Mouse (Mus musculus): ENCODE data around the gene Ust. TPM values are rescaled to one million over a fixed set of nuclear protein-coding genes. Genes with fewer than 3 reads are reported as not detected.
A peak's percentile ranks its signal among the peaks of the same experiment; 100 is the strongest.

The Ust gene
- polyA plus RNA-seq, 1 experiment from 2014 or later = 2.0 TPM

DNA sequence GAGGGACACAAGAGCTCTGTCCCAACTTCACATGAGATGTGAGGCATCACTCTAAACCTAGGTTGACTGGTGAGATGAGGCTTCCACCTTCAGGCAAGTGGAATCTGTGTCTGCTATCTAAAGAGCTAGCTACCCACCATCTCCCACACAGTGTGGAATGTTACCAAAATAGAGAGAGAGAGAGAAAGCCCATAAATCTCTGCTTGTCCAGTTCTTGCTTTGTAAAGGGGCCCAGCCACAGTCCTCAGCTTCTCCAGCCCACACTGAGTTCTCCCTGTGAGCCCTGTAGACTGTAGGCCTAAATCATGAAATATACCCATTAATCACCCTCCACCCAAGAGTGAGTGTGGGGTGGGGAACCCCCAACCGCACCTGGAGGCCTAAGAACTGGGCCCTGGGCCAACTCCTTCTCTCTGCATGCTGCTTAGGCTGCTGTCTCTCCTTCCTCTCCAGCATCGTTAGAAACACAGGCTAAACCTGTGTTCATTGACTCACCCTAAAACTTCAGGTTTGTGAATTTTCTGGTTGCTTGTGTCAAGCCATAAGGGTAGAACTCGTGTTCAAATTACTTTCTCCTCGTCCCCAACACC, 336.9 kb downstream of the Ust start:
- Histone ChIP-seq H3K4me3 (ENCODE audit: low read depth, low read length) (no peak overlapping the region), H3K9ac (ENCODE audit: low read depth, low read length) (no peak overlapping the region), H3K27me3 (replicated peaks; ENCODE audit: control insufficient read depth, insufficient read depth, low read length) (no peaks in the 10 kb centered on the region), H3K4me1 (replicated peaks; ENCODE audit: control insufficient read depth, insufficient read depth, low read length) (no peaks in the 10 kb centered on the region), H3K36me3 (ENCODE audit: control insufficient read depth, insufficient read depth) (no peaks in the 10 kb centered on the region), H3K9me3 (ENCODE audit: control insufficient read depth) (no peaks in the 10 kb centered on the region), H3K27ac (ENCODE audit: low read depth, low read length) (no peak overlapping the region), H3K4me2 (replicated peaks; ENCODE audit: low read depth) (no peak overlapping the region)
- TF ChIP-seq CTCF (IDR thresholded peaks at IDR 0.05; ENCODE audit: low read depth) = no peak
- no peak for ATAC-seq
- WGBS = 58% methylated on average over 4 of the region's 4 CpGs

DNA sequence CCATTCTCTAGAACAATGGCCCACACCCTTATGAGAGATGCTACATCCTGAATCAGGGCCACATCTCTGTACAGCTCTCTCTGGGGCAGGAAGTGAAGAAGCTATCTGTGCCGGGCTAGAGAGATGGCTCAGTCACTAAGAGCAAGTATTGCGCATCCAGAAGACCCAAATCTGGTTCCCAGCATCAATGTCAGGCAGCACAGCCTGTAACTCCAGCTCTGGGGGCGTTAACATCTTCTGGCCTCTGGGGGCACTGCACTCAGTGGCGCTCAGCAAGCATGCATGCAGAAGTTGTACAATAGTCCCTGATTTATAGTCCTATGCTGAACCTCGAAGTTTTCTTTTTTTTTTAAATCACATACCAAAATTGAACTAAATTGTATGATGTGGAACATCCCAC, 341.0 kb downstream of the Ust start:
- Histone ChIP-seq H3K9me3 (ENCODE audit: control insufficient read depth) (no peaks in the 10 kb centered on the region), H3K4me3 (ENCODE audit: low read depth, low read length) (no peak overlapping the region), H3K9ac (ENCODE audit: low read depth, low read length) (no peak overlapping the region), H3K27ac (ENCODE audit: low read depth, low read length) (no peak overlapping the region), H3K27me3 (replicated peaks; ENCODE audit: control insufficient read depth, insufficient read depth, low read length) (no peaks in the 10 kb centered on the region), H3K4me2 (replicated peaks; ENCODE audit: low read depth) (no peak overlapping the region), H3K36me3 (ENCODE audit: control insufficient read depth, insufficient read depth) (no peaks in the 10 kb centered on the region), H3K4me1 (replicated peaks; ENCODE audit: control insufficient read depth, insufficient read depth, low read length) (no peaks in the 10 kb centered on the region)
- no peak for ATAC-seq
- WGBS = 77% methylated on average over 5 of the region's 5 CpGs
- TF ChIP-seq CTCF (IDR thresholded peaks at IDR 0.05; ENCODE audit: low read depth) = peak; percentile 51

DNA sequence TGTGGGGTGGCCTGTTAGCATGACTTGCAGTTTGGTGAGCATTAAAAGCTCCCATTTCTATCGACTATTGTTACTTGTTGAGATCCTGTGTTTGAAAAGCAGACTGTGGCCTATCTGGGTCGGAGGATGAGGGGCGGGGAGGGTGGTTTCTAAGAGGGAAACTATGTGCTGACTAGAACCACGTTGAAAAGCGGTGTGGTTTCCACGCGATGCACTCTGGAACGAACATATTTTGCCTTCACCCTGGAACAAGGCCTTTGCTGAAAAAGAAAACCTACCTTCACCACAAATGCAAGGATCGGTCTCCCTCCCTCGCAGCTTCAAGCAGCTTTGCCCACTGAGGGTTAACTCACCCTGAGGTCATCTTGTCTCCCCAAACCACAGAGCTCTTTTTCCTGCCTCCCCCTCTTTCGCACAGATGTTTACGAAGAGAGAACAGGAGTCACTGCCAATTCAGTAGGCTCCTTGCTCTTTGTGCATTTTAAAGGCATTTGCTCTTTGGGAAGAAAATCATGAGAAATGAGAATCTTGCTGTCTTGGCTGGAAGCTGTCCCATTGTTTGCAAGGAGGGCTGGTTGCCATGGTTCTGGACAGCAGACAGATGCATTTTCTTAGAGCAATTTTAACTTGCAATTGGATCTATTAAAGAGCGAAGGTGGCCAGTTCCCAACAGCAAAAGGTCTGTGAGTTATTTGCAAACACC, 342.1 kb downstream of the Ust start:
- no peaks in the 10 kb centered on the region for H3K27me3 ChIP-seq (replicated peaks; ENCODE audit: control insufficient read depth, insufficient read depth, low read length)
- H3K4me2 ChIP-seq (replicated peaks; ENCODE audit: low read depth) = no peak overlapping the region
- WGBS = 61% methylated on average over 13 of the region's 13 CpGs
- no peaks in the 10 kb centered on the region for H3K9me3 ChIP-seq (ENCODE audit: control insufficient read depth)
- H3K36me3 ChIP-seq (ENCODE audit: control insufficient read depth, insufficient read depth) = no peaks in the 10 kb centered on the region
- no peak overlapping the region for H3K9ac ChIP-seq (ENCODE audit: low read depth, low read length)
- H3K4me3 ChIP-seq (ENCODE audit: low read depth, low read length) = no peak overlapping the region
- ATAC-seq = no peak
- no peak overlapping the region for H3K27ac ChIP-seq (ENCODE audit: low read depth, low read length)
- H3K4me1 ChIP-seq (replicated peaks; ENCODE audit: control insufficient read depth, insufficient read depth, low read length) = no peaks in the 10 kb centered on the region
- no peak for TF ChIP-seq CTCF (IDR thresholded peaks at IDR 0.05; ENCODE audit: low read depth)

DNA sequence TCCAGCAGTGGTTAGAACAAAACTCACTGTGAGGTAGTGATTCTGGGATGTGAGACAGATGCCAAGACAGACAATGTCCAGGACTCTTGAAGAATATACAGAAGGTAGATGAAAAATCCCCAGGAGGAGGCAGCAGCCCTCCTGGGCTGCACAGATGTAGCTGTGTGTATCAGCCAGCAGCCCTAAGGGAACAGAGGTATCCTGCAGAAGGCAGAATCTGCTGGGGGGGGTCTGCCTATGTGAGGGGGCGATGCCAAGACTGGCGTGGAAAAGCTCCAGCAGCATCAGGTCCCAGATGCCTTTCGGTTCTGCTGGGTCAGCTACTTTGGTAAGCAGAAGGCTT, 342.6 kb downstream of the Ust start:
- 67% methylated on average over 3 of the region's 3 CpGs for WGBS
- H3K9me3 ChIP-seq (ENCODE audit: control insufficient read depth) = no peaks in the 10 kb centered on the region
- no peaks in the 10 kb centered on the region for H3K36me3 ChIP-seq (ENCODE audit: control insufficient read depth, insufficient read depth)
- no peak overlapping the region for H3K9ac ChIP-seq (ENCODE audit: low read depth, low read length)
- H3K27ac ChIP-seq (ENCODE audit: low read depth, low read length) = no peak overlapping the region
- H3K4me3 ChIP-seq (ENCODE audit: low read depth, low read length) = no peak overlapping the region
- H3K4me1 ChIP-seq (replicated peaks; ENCODE audit: control insufficient read depth, insufficient read depth, low read length) = no peaks in the 10 kb centered on the region
- H3K27me3 ChIP-seq (replicated peaks; ENCODE audit: control insufficient read depth, insufficient read depth, low read length) = no peaks in the 10 kb centered on the region
- TF ChIP-seq CTCF (IDR thresholded peaks at IDR 0.05; ENCODE audit: low read depth) = no peak
- no peak for ATAC-seq
- H3K4me2 ChIP-seq (replicated peaks; ENCODE audit: low read depth) = no peak overlapping the region

DNA sequence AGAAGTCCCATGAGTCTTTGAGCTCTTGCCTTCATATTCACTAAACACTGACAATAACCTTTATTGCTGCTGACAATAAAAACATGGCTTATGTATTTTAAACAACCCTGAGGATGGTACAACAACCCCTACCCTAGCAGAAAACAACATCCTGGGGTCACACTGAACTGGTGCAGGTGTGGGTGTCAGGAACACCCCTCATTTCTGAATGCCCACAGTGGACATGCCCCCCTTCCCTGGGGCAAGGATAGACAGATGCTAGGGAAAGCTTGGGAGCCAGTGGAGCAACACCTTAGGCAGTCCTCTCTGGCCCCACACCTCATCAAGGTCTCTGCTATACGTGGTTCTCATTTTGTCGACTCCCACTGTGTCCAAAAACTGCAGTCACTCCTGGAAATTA, 343.9 kb downstream of the Ust start:
- Histone ChIP-seq H3K4me2 (replicated peaks; ENCODE audit: low read depth) (no peak overlapping the region), H3K27me3 (replicated peaks; ENCODE audit: control insufficient read depth, insufficient read depth, low read length) (no peaks in the 10 kb centered on the region), H3K36me3 (ENCODE audit: control insufficient read depth, insufficient read depth) (no peaks in the 10 kb centered on the region), H3K9me3 (ENCODE audit: control insufficient read depth) (no peaks in the 10 kb centered on the region), H3K9ac (ENCODE audit: low read depth, low read length) (no peak overlapping the region), H3K27ac (ENCODE audit: low read depth, low read length) (no peak overlapping the region), H3K4me3 (ENCODE audit: low read depth, low read length) (no peak overlapping the region), H3K4me1 (replicated peaks; ENCODE audit: control insufficient read depth, insufficient read depth, low read length) (no peaks in the 10 kb centered on the region)
- WGBS = 76% methylated on average over 2 of the region's 2 CpGs
- TF ChIP-seq CTCF (IDR thresholded peaks at IDR 0.05; ENCODE audit: low read depth) = no peak
- ATAC-seq = no peak

DNA sequence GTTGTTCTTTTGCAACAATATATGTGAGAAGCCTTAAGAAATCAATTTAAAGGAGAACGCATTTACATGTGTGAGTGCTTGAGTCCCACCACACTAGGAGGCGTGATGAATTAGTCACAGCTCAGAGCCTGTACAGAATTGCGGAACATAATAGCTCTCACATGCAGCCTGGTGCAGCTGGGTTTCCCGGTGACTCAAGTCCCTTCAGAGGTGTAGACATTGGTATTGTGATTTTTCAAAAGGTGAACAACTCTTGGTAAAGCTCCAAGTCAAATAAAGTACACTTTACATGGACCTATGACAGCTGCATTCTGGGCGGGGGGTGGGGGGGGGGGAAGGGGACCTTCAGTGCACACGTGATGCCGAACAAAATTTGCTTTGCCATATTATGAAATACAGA, 344.4 kb downstream of the Ust start:
- Histone ChIP-seq H3K9me3 (ENCODE audit: control insufficient read depth) (no peaks in the 10 kb centered on the region), H3K27me3 (replicated peaks; ENCODE audit: control insufficient read depth, insufficient read depth, low read length) (no peaks in the 10 kb centered on the region), H3K9ac (ENCODE audit: low read depth, low read length) (no peak overlapping the region), H3K4me2 (replicated peaks; ENCODE audit: low read depth) (no peak overlapping the region), H3K36me3 (ENCODE audit: control insufficient read depth, insufficient read depth) (no peaks in the 10 kb centered on the region), H3K27ac (ENCODE audit: low read depth, low read length) (no peak overlapping the region), H3K4me3 (ENCODE audit: low read depth, low read length) (no peak overlapping the region), H3K4me1 (replicated peaks; ENCODE audit: control insufficient read depth, insufficient read depth, low read length) (no peaks in the 10 kb centered on the region)
- no peak for ATAC-seq
- TF ChIP-seq CTCF (IDR thresholded peaks at IDR 0.05; ENCODE audit: low read depth) = no peak
- whole genome bisulfite sequencing = 82% methylated on average over 7 of the region's 7 CpGs

Data from intestine, postnatal 0 days (tissue).